Mouse (Mus musculus) CD4-positive, CD25-positive, alpha-beta regulatory T cell, adult 4 months (primary cell): ENCODE measurements at regions not wholly inside any gene's neighbourhood (a gene's known extent, or its start where the extent isn't known, plus 50 kb on each side); places are given as distances from the start of the nearest gene placed in this dataset.

Experiments
- ATAC-seq: one replicate; pipeline ENCODE4 v1.8.0; 2017

- no peak for ATAC-seq
Measured at GRCm38 (mm10) chr13:115671685-115672084, 569.9 kb upstream of the Itga1 start.

- no peak for ATAC-seq
Measured at GRCm38 (mm10) chr13:115669516-115669915, 567.8 kb upstream of the Itga1 start.

DNA sequence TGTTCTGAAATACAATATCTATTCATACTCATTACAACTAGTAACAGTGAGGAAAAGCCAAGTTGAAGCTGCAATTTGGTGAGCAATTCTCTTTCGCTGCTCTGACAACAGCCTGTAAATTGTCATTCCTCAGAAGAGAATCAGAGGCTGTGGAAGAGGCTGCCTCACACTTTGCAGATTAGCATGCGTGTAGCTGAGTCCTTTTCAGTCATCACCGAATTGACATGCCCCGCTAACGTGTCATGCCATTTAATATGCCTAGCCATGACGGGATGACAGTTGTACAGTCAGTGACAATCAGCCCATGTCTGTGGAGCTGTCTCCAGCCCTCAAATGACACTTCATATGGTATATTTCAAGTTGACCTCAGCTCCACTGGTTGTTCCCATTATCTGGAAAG lies 553.4 kb upstream of the Itga1 start:
- no peak for ATAC-seq

DNA sequence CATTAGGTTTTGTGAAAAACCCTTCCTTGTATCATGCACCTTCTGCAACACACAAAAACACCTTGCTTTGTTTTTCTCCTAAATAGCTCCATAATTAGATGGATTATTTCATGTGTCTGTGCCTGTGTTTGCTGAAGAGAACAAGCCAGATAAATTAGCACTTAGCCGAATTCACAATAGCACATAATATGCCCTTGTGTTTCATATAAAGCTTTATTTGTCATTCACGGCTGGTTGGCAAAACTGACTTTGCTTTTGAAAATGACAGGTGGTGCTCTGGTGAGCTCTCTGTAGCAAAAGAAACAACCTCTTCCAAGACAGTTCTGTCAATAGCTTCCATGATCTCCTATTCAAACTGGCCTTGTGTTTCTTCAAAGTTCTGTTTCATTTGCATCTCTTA lies 551.2 kb upstream of the Itga1 start:
- no peak for ATAC-seq

- no peak for ATAC-seq
Measured at GRCm38 (mm10) chr13:115652352-115652751, 550.6 kb upstream of the Itga1 start.

DNA sequence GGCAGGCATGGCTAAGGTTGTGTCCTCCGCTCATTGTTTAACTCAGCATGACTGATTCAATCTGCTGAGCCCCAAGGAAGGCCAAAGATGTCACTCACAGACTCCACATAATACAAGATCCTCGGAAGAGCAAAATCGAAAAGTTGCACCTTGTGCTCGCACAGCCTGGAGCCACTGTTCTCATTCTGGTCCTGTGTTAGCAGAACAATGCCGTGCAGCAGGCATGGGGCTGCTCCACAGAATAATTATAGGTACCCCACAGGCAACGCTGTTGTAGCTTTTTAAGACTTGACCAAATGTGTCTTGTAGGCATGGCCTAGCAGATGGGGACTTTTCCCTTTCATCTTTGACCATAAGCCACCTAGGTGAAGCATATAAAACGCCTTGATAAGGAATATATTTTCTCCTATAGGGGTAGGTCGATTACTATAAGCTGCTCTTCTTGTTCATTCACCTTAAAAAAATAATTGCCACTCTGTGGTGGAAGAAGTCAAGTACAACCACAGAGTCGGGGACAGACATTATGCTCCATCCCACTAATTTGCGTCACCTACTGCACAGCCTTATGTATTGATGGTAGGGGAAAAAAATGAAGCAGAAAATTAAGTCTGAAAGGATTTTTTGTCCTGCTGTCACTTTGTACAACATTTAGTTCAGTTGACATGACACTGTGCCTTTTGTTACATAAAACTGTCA lies 529.8 kb upstream of the Itga1 start:
- no peak for ATAC-seq

DNA sequence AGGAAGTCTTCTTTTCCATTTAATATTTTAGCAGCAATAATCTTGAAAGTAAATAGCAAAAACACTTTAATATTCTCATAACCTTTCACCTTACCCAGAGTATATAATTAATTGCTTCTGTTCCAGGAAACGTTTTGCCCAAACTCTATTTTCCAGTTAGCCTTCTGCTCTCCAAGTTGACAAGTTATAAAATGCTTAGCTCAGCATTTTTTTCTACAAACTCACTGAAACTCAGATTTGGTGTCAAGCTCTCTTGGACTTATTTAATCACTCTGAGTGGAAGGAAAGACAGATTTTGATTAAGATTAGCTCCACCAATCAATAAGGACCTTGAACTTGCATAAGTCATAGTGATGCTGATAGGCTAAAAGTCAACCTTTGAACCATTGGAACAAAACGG lies 528.8 kb upstream of the Itga1 start:
- no peak for ATAC-seq

DNA sequence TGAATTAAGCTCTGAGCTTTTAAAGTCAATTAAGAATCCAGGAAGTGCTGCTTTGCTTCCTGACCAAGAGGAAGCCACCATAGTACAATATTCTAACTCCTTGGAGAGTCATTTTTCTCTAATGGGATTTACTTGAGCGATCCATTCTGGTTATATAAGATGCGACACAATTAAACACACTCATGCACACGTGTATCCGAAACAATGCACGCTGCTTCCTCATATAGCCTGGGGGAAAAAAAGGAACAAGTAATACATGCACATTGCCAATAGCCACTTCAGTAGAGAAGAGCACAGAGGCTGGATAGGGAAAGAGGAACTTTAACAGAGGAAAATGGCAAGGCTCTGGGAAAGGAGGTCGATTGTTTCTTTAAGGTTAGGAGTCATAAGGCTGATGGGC lies 511.4 kb upstream of the Itga1 start:
- no peak for ATAC-seq

DNA sequence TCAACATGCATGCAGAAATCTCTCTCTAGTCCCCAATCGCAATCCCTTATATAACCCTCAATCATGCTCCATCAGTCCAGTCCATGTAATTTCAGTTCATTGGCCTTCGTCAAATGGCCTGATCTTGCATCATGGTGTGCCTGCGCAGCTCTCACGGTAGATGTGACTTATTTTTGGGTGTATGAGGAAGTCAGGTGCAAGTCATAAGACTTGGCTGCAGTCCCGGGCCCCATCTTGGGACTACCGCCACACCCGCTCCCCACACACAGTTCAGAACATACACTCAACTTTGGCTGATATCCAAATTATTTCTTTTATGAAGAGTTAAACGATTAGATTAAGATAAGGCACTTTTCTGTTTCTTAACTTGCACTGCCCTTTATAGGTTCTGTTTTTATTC lies 504.7 kb upstream of the Itga1 start:
- no peak for ATAC-seq

GRCm38 (mm10) chr13:115595126-115595671 lies 493.4 kb upstream of the Itga1 start:
- no peak for ATAC-seq

DNA sequence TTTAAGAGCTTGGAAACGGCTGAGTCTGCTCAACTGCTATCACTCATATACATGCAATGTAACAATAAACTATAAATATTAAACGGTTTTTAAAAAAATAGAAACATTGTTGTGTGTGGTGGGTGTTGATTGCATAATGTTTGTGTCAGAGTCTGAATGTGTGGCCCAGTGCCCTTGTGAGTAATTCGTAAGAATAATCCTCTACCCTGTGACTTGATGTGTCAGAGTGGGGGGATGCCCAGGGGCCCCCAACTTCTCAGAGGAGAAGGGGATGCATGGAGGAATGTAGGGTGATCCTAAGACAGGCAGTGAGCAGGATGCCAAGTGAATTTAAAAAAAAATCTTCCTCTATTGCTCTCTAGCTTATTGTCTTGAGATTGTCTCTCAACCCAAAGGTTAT lies 474.2 kb upstream of the Itga1 start:
- ATAC-seq: no peak

DNA sequence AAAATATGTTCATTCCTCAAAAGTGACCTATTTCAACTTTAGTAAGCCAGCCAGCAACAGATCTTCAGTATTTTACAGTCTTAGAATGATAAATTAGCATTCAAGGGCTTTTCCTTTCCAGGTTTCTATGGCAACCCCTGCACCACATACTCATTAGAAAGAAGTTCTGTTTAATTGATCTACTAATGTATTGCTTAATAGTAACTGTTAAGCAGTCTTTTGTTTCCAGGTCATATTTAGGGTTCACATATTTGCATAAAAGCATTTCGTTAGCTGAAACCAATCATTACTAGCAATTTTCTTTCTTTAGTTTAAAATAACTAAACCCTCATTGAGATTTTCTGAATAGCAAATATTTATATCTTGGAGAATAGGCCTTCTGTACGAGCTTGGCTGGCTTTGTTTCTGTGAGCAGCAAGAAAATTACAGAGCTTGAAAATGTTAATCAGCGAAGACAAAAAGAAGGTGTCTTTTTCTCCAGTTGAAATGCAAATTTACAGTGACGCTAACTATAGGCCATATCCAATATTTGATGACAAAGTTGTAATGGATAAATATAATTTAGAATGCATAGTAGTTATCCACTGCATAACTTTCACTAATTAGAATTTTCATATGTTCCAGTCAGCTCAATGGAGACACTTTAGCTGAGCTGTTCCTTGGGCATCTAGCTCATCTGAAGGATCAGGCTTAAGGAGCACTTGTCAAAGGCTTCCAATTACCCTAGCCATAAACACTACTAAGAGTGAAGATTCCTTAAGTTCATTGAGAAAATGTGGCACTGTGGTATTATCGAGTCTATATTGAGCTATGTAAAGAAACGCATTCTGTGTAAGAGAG lies 473.5 kb upstream of the Itga1 start:
- ATAC-seq: no peak

GRCm38 (mm10) chr13:115541167-115541566 lies 439.4 kb upstream of the Itga1 start:
- ATAC-seq: no peak

DNA sequence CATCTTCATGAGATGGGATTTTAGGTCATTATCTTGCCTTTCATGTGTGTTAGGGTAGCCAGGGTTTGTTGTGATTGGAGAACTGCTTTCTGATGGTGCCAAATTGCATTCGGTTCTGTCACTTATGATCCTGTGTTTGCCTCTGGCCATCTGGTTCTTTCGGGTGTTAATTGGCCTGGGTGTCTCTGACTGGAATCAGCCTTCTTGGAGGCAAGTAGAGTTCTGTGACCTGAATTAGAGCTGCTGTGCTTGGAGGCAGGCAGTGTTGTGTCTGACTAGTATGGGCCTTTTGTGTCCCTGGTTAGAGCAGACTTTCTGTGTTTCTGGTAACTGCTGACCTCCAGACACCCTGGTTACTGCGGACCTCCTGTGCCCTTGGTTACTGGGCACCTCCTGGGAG lies 434.1 kb upstream of the Itga1 start:
- ATAC-seq: no peak

DNA sequence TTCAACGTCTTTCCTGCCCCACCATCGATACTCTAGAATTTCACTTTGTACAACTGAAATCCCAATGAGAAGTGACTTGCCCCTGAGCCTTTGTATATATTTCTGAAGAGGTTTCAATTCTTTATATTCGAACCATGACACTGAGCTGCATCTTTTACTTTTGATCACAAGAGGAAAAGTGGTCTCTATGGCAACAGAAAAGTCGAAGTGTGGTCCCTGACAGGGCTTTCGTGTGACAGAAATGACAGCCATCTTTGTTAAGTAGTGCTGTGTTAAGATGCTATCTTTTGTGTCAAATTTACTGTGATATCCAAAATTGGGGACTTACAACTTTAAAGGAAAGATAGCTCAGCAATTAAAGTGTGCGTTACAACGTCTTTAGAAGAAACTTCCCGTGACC lies 412.1 kb upstream of the Itga1 start:
- no peak for ATAC-seq

DNA sequence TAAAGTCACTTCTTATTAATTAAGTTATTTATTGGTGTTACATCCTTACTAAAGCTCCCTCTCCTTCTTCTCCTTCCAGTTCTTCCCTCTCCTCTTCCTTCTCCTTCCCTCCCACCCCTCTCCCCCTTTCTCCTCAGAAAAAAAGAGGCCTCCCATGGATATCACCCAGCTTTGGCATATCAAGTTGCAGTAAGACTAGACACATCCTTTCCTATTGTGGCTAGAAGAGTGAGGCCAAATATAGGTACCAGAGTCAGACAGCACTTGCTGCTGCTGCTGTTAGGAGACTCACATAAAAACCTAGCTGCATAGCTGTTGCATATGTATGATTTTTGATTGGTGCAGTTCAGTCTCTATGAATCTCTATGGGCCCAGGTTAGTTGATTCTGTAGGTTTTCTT lies 410.4 kb upstream of the Itga1 start:
- no peak for ATAC-seq

DNA sequence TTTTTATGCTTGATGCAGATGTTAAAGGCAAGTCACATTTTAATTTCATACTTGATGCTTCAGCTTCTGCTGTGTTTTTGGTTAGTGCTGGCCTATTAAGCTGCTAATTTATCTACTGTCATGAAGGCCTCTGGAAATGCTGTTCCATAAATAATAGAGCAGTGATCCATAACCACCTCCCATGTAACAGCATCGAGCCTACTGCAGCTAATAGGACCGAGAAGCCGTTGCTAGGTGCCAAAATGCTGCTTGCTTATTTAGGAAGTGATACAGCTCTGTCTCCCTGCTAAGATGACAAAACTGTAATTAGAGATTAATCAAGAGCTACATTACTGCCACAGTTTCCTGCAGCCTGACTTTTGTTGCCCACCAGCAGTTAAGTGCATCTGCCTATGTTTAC lies 406.9 kb upstream of the Itga1 start:
- ATAC-seq: no peak

DNA sequence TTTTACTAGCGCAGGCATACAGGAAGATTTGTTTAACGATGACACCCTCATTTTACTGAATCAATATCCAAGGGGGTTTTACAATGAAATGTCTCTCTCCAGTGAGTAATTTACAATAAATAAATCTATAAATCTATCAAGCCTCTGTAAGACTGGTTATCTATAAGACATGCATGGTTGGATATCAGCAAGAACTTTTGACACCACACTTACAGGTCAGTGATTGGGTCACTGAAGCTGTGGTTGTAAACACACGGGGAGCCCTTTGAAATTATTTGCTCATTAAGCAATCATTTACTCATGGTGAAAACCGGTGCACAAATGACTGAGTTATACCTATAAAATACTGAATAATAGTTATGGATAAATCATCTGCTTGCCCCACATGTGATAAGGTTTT lies 392.6 kb upstream of the Itga1 start:
- ATAC-seq: no peak

GRCm38 (mm10) chr13:115475861-115476260 lies 374.1 kb upstream of the Itga1 start:
- no peak for ATAC-seq

DNA sequence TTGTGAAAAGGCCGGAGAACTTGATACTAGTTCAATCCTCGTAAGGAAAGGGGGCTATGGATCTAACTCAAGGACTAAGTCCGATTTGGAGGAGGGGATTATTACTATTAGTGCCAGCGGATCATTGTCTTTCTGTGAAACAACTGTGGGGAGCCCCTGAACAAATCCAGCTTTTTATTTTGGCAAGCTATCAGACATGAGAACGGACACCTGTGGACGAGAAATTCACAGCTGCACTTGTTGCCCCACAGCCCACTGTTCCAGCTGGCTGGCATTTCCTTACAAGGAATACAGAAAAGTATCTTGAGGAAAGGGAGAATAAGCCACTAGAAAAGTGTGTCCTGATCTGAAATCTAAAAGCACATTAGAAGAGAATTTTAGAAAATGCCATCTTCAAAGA lies 363.9 kb upstream of the Itga1 start:
- ATAC-seq: no peak

GRCm38 (mm10) chr13:115451244-115451643 lies 349.5 kb upstream of the Itga1 start:
- ATAC-seq: no peak

DNA sequence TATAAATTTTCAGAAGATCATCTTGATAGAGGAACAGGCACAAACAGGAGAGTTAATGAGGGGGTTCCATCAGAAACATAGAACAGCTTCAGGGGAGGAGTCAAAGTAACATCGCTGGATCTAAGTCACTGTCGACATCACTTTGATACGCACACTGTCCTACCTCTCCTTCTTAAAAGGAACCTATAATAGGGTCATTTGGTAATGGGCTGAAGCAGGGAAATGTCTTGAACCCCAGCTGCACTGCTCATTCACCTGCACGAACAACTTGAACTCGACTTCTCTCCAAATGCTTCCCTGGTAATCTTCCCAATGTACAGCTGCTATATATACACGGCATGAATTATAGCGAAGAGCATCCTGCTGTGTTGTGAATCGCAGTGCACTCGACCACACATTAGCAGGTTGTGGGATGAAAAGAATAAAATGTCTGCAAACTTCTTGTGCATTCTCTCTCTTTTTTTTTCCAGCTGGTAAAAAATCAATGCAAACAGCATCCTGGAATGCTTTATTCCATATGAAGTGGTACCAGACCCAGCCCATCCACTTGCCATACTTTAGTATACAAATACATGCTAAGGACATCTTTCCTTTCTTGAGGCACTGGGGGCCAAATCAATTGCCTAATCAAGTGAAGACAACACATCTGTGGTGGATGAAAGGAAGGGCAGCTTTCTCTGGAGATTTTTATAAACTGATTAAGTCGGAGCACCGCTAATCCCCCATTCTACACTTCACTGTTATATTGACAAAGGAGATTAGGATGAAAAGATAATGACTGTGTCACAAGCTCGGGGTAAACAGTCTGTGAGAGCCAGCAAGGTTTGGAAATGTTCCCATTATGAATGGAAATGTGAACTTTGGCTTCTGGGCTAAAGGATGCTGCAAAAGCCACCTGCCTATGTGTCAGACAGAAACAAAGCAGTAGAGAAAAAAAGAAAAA lies 325.6 kb upstream of the Itga1 start:
- no peak for ATAC-seq
